Mouse (Mus musculus) naive thymus-derived CD4-positive, alpha-beta T cell, adult 2 months (primary cell): Measurements from ENCODE around the gene Wfdc9.

Source experiments
- DNase-seq: peaks from one replicate; pipeline ENCODE4 v3.0.0-alpha.2; 2011; ENCODE audit warnings: low read depth

Gene Wfdc9

DNA sequence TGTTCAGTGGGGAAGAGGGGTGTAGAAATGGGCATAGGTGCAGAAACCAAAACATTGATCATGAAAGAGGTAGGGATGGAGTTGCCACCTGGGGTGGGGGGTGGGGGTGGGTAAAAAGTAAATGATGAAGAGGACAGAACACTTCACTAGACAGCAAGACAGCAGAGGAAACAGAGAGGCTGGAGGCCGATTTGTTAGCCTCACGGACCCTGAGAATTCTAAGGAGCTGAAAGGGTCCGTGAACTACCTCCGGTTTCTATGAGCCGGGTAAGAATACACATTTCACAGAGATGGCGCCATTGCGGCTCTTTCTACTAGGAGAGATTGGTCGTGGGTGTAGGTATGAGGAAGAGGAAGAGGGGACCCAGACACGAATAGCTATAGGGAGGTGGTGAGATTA, at the start of gene Wfdc9:
Wfdc9 (minus strand) TSS at position 101 of the 400 bp plus-strand sequence.
- no peak for DNase-seq

DNA sequence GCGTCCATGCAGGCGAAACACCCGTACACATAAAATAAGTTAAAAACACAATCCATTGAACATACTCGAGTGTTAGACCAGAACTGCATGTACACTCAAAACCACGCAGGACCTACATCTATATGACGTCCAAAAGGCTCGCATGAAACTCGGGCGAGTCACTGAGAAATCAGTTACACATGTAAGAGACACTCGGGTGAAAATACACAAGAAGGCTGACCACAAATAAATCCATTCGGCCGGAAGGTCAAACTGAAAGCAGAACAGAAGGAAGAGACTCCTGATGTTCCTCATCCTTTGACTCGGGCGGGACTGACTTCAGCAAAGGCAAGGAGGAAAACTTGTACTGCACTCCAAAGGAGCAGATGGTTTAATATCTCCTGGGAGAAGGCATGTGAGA, 49.6 kb upstream of the Wfdc9 start:
- no peak for DNase-seq

GRCm38 (mm10) chr2:164705328-164705727, 48.9 kb upstream of the Wfdc9 start:
- DNase-seq = no peak

- DNase-seq = no peak
These were observed 47.9 kb upstream of the Wfdc9 start for GRCm38 (mm10) chr2:164704235-164704634.

DNA sequence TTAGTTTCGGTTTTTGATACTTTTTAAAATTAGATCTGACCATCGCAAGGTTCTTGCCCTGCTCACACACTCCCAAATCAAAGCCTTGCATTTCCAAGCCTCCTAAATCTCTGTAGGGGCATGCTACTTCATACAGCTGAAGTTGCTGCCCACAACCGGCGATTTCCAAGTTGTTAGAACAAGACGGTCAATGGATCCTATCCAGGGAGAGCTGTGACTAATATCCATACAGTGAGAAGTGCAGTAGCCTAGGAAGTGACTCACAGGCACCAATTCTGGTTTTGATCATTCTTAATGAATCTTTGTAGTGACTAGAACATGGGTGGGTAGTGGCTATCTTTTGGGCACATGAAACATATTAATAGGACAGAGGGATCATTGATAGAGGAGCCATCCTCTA, 45.4 kb upstream of the Wfdc9 start:
- DNase-seq = no peak

- no peak for DNase-seq
These were observed 44.6 kb upstream of the Wfdc9 start for GRCm38 (mm10) chr2:164700959-164701358.

DNA sequence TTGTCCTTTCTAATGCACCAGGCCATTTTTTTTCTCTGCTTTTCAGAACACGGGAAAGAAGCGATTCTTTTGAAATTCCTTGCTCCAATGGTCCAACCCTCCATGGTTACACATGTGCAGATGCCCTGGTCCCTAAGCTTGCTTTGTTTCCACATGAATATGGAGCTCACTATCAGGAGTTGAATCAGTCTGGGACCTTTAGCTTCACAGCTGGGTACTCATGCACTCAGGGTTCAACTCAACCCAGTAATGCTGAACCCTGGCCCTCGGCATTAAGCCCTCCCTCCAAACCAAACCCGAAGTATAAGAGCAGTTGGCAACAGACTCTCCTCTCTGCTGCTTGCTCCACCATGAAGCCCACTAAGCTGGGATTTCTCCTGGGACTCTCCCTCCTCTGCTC, 41.8 kb upstream of the Wfdc9 start, which contains the start of gene Spint4:
Spint4 (plus strand) TSS at position 301 of the 400 bp plus-strand sequence.
- DNase-seq = no peak

DNA sequence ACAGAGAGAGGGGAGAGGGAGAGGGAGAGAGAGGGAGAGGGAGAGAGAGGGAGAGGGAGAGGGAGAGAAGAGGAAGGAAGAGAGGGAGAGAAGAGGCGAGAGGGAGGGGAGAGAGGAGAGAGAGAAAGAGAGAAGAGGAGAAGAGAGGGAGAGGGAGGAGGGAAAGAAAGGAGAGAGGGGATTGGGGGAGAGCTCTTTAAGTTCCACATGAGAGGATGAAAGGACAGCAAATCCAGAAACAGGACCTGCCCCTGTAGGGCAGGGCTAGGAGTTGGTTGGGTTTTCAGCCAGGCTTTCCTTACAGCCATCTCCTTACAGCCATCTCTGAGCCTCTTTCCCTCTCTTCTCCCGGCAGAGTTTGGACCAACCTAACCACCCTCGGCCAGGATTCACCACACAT, 28.4 kb upstream of the Wfdc9 start, which contains the start of gene Wfdc13:
Wfdc13 (plus strand) TSS at position 301 of the 400 bp plus-strand sequence.
- DNase-seq = no peak

DNA sequence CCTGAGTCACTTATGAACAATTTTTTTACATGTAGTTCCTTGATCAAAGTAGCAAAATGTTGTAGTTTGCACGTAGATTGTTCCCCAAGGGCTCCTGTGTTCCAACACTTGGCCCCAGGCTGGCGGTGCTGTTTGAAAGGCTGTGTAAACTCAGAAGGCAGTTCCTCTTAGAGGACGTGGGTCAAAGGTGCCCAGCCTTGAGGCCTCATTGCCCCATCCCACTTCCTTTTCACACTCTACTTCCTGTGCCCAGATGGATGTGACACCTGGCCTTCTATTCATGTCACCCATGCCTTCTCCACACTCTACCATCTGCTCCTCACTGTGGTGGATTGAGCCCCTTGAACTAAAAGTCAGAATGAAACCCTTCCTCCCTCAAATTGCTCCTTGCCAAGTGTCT, 23.5 kb upstream of the Wfdc9 start:
- DNase-seq = no peak

DNA sequence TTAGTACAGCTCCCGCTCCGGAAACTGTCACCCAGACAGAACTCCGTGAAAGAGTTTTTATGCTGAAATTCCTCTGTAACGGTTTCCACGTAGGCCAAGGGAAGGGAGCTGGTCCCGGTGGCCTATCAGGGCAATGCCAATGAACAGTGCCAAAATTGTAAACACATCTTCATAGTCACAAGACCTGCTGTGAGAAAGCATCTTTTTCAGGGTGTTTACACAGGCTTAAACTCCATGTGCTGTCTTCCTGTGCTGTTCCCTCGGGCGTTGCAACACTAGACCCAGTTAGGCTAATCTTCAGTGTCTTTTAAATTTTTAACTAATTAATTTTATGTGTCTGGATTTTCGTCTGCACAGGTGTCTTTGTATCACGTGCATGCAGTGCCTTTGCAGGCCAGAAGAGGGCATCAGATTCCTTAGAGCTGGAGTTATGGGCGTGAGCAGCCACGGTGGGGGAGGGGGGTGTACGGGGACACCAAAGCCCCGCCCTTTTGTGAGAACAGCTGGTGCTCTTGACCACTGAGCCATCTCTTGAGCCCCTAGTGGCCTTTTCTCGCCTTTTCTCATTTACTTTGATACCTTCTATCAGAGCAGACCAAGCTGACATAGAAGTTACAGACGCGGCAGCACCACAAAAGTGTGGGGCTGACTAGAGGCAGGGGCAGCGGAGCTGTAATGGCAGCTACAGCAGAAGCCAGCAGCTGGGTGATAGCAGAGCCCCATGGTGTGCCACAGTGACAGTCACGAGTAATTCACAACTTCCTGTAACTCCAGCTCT, 22.7 kb upstream of the Wfdc9 start:
- peak; percentile 66 for DNase-seq

DNA sequence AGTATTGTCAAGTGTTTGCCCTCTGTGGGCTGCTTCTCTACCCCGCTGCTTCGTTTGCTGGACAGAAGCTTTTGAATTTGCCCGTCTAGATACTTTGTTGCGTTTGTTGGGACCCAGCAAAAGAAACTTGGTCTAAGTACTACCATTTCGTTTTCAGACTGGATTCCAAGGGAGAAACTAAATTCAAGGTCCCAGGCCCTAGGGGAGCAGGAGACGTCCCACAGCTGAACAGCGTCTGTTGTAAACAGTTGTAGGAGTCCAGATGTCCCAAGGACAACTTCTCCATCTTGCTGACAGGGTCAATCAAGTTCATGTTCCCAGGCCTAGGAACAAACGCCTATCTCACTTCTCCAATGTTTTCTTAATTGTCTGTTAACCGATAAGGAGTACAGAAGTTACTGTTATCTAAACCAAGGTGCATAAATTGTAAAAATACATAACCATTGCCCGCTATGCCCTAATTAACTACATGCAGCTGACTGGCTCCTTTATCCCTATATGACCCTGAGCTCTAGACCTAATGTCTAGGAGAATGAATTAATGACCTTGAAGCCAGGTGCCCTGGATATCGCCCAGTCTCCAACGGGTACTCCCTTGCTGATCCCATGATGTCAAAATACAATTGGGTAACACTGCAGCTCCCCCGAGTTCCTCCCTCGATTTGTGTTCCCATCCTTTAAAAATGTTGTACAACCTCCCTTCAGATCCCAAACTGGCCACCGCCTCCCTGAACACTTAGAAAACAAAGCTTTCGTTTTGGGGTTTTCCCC, 20.7 kb upstream of the Wfdc9 start:
- DNase-seq = no peak

- no peak for DNase-seq
These were observed 19.7 kb upstream of the Wfdc9 start for GRCm38 (mm10) chr2:164676103-164676502.

DNA sequence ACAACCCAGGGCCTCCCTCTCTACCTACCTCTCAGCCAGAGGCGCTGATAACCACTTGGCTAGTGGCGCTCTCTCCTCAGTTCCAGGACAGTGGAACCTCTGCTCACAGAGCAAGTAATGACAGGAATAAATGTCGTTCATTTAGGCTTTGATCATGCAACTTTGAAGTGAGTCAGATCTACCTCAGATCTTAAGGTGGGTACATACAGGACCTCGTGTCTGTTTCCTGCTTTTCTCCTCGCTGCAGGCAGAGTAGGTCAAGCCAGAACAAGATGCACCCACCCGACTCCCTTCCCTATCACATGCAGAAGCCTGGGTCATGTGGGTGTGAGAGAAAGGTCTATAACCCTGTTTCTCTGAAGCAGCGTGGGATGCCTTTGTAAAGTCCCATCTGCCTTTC, 17.6 kb upstream of the Wfdc9 start, which contains the start of gene Wfdc11:
Wfdc11 (minus strand) TSS at position 101 of the 400 bp plus-strand sequence.
- DNase-seq = no peak

DNA sequence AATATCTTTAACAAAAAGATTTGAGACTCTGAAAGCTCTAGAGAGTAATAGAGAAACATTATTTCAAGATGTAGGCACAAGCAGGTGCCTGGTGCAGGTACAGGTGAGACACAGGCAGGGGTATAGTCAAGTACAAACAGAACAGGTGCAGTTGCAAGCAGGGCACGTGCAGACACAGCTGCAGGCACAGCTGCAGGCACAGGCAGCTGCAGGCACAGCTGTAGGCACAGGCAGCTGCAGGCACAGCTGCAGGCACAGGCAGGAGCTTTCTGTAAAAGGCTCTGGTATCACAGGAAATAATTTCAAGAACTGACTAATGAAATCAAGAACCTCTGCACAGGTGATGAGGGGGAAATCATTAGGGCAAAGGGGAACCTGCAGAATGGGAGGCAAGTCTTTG, 14.6 kb upstream of the Wfdc9 start:
- DNase-seq = no peak

DNA sequence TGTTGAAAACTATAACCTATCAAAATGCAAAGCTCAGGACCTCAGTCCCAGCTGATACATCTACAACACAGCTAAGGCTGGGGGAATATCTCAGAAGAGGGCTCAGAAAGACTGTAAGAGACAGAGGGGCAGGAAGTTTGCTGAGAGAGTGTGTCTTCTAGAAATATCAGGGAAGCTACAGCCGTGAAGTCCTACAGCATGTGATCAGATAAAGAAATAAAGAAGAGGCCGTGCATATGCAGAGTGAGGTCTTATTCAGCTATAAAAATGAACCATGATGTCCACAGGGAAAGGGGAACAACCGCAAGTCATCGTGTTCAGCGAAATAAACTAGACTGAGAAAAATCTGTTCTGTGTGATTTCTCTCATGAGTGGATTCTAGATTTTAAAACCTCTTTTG, 13.9 kb upstream of the Wfdc9 start:
- no peak for DNase-seq

- no peak for DNase-seq
These were observed 8.5 kb upstream of the Wfdc9 start for GRCm38 (mm10) chr2:164664851-164665250.

DNA sequence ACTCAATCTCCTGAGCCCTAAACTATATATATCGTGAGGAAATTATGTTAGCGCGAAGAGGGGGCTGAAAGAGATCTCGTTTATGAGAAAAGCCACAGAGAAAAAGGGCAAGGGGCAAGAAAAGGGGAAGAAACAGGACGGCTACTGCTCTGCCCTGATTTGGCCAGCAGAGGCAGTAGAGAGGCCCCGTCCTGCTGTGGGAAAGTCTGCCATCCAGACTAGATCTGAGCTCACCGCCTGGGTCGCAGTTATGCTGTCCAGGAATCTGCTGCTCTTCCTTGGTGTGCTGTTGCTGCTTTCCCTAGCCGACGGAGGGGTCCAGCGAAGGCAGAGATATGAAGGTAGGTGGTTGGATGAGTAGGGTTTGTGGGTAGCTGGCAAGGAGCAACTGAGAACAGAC, 525 bp downstream of the Wfdc9 start, which contains the start of gene Wfdc10:
Wfdc10 (plus strand) TSS at position 189 of the 400 bp plus-strand sequence.
- DNase-seq = peak; percentile 29

DNA sequence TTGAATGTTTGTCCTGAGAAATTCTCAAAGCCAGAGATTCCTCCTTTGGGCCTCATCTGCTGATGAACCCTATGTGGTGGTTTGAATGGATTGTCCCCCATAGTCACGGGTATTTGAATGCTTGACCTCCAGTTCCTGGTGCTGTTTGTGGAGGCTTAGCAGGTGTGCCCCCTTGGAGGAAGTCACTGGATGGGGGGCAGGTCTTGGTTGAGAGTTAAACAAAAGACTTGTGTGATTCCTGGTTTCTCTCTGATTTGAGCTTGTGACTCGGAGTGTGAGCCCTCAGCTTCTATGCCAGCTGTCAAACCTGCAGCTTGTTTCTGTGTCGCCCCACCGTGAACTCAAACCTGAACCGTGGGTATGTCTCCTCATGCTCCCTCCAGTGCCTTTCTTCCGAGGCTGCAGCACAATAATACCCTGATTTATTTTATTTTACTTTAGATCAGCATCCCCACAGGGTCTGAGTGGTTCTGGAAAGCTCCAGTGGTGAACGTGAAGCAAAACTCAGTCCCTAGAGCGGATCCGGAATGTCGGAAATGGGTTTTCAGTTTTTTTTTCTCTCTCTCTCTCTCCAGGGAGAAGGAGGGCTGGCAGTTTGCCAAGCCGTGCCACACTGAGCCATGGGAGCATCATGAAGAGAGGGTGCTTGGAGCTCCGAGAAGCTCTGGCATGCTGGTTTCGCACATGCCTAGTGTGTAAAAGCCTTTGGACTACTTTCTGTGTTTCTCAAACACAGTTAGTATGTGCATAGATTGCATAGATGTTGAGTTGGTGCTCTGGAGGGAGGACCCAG, 14.3 kb downstream of the Wfdc9 start:
- no peak for DNase-seq

DNA sequence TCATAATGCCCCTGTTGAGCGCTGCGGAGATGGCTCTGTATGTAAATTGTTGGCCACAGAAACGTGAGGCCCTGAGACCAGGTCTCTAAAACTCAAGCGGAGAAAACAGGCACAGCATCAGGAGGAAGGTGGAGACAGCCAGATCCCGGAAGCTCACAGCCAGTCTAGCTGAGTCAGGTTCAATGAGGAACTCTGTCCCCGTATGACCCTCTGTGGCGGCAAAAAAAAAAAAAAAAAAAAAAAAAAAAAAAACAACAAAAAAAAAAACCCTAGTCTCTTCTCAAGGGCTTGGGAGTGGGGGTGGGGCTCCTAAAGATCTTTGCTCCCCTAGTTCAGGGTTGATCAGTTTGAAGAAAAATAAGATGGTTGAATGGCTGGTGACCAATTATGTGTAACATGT, 15.3 kb downstream of the Wfdc9 start:
- no peak for DNase-seq

DNA sequence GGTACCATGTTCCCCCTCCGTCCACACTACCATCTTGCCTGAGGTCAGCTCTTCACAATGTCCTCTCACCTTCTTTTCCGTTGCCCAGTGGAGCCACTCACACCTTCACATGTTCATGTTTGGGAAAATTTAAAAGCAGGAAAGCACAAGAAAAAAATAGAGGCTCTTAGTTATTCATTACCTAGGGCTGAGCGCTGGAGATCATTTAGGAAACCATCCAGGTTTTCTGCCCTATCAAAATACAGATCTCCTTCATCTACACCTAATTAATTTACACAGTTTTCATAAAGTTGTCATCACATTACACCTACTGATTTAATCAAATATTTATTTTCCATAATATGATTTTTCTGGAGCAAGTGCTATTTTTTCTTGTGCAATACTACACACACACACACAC, 17.7 kb downstream of the Wfdc9 start, which contains the start of gene Wfdc16:
Wfdc16 (minus strand) TSS at position 101 of the 400 bp plus-strand sequence.
- no peak for DNase-seq

GRCm38 (mm10) chr2:164635266-164635665, 21.1 kb downstream of the Wfdc9 start:
- peak; percentile 13 for DNase-seq

- no peak for DNase-seq
These were observed 34.6 kb downstream of the Wfdc9 start for GRCm38 (mm10) chr2:164621775-164622174.
